Mouse (Mus musculus): ENCODE data around the gene Tcf7l2.

DNA sequence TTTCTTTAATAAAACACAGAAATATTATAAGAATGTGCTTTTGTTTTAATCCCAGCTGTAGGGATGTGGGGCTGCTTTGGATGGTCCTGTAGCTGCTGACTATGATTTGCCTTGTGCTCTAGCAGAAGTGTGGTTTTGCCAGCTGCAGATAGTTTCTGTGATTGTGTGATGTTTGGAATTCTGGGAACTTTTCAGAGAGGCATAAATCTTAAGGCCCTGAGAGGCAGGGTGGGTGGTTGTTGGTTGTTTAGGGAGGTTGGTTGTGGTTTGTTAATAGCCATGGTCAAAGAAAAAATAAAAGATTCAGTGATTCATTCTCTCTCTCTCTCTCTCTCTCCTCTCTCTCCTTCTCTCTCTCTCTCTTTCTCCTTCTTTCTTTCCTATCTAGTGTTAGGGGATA, 57.8 kb downstream of the Tcf7l2 start:
- TF ChIP-seq CTCF (IDR thresholded peaks at IDR 0.05; ENCODE audit: low read depth) (no peak), EP300 (IDR thresholded peaks at IDR 0.05; ENCODE audit: low read depth) (no peak)

All from heart, postnatal 0 days (tissue).